Mouse (Mus musculus): Measurements from ENCODE around the gene Wdr64. TPM values are rescaled to one million over a fixed set of nuclear protein-coding genes. Genes with fewer than 3 reads are reported as not detected.

Gene Wdr64
- total and polyA plus RNA-seq, 3 experiments: 0.05 TPM; not detected in 2

DNA sequence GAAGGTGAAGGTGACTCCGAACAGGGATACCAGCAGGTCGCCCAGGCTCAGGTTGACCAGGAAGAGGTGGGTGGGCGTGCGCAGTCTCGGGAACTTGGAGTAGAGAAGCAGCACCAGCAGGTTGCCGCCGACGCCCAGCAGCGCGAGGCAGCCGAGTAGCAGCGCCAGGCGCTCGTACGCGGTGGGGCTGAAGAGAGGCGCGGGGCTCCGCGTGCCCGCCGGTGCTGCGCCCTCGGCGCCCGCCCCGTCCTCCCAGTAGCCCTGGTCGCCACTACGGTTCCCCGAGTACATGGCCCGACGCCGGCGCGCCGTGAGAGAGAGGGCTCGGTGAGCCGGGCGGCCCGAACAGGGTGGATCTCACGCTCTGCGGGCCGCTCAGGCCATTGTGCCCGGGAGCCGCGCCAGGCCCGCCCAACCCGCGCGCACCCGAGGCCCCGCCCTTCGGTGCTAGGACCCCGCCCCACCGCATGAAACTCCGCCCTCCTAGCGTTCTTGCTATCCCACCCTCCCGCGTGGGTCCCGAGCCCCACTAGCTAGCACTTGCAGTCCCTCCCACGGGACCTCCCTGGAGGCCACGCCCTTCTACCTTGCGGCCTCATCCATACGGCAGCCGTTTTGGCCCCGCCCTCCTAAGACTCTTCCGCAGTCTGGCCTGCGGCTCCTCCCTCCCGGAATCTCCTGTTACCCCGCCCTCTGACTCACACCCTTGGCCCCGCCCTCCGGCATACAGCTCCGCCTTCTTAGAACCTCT is 6.0 kb upstream of the Wdr64 start, which contains the start of the genes Opn3 and Chml:
Opn3 (minus strand) TSS at position 531 of the 751 bp plus-strand sequence.
Chml (minus strand) TSS at position 656 of the 751 bp plus-strand sequence.
- peak; percentile 94 for ATAC-seq (ENCODE audit: extremely low read depth, insufficient number of reproducible peaks, low FRiP score, poor library complexity, severe bottlenecking)
- Histone ChIP-seq H3K9me3 (replicated peaks) (no peaks in the 10 kb centered on the region), H3K4me1 (ENCODE audit: insufficient read depth, low read depth, low read length) (peaks cover 17% of the 10 kb centered on the region), H3K4me3 (ENCODE audit: low read depth, low read length) (peak within 1 kb of the TSS; percentile 91), H3K27me3 (ENCODE audit: insufficient read depth, low read length) (no peaks in the 10 kb centered on the region), H3K36me3 (replicated peaks) (peaks cover 11% of the 10 kb centered on the region)
- DNase-seq (ENCODE audit: low spot score): peak; percentile 93
- TF ChIP-seq CTCF (IDR thresholded peaks at IDR 0.05; ENCODE audit: low read depth, low read length): no peak
- no peak for TF ChIP-seq GATA1 (IDR thresholded peaks at IDR 0.05; ENCODE audit: borderline replicate concordance, low read length)
- TF ChIP-seq TAL1 (conservative IDR thresholded peaks at IDR 0.05; ENCODE audit: low read depth, low read length): no peak
- no peak for TF ChIP-seq POLR2AphosphoS5 (IDR thresholded peaks at IDR 0.05; ENCODE audit: insufficient replicate concordance, low read depth, low read length)
- TF ChIP-seq GATA2 (IDR thresholded peaks at IDR 0.05; ENCODE audit: borderline replicate concordance, low read depth, low read length): no peak

DNA sequence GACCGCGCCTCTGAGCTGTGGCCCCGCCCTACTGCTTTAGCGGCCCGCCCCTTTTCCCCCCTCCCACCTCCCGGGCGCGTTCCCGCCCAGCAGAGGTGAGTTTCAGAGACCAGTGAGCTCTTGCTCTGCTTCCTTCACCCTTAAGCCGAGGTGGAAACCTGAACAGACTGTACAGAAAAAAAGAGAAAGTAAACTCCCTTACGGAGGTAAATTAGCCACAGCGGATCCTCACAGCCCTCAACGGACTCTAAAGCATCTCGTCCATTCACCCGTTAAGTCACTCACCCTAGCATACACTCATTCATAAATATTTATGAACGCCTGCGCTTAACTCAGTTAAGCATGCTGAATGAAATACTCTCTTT is 5.4 kb upstream of the Wdr64 start:
- peaks cover 6% of the 10 kb centered on the region for H3K36me3 ChIP-seq (replicated peaks)
- TF ChIP-seq POLR2AphosphoS5 (IDR thresholded peaks at IDR 0.05; ENCODE audit: insufficient replicate concordance, low read depth, low read length) (no peak), CTCF (IDR thresholded peaks at IDR 0.05; ENCODE audit: low read depth, low read length) (no peak), GATA2 (IDR thresholded peaks at IDR 0.05; ENCODE audit: borderline replicate concordance, low read depth, low read length) (no peak), TAL1 (conservative IDR thresholded peaks at IDR 0.05; ENCODE audit: low read depth, low read length) (no peak), GATA1 (IDR thresholded peaks at IDR 0.05; ENCODE audit: borderline replicate concordance, low read length) (no peak)
- H3K27me3 ChIP-seq (ENCODE audit: insufficient read depth, low read length): no peaks in the 10 kb centered on the region
- H3K4me3 ChIP-seq (ENCODE audit: low read depth, low read length): peak overlapping the region; percentile 91
- ATAC-seq (ENCODE audit: extremely low read depth, insufficient number of reproducible peaks, low FRiP score, poor library complexity, severe bottlenecking) (peak; percentile 12; the same call in 1 of the 2 replicates), DNase-seq (ENCODE audit: low spot score) (no peak)
- no peaks in the 10 kb centered on the region for H3K9me3 ChIP-seq (replicated peaks)
- peaks cover 17% of the 10 kb centered on the region for H3K4me1 ChIP-seq (ENCODE audit: insufficient read depth, low read depth, low read length)

DNA sequence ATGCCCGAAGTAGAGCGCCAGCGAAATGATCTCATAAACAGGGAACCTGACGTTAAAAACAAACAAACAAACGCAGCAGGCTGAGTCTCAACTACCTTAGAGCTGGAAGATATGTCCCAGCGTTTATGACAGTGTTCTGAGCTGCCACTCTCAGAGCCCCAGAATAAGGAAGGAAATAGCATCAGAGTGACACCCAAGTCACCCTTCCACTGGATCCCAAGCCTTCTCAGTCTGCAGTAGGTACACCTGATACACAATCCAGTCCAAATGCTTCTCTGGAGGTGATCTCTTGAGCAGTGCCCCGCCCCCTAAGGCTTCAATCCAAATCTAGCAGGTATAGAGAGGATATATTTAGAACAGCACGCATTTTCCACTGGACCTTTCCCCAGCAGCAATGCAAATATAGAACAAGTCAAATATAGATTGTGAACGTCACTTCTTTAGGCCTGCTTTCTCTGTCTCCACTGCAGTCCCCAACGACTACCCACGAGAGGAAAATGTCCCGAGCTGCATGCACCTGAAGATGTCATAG is 4.9 kb upstream of the Wdr64 start:
- peak overlapping the region; percentile 91; the same call in 1 of the 2 replicates for H3K4me3 ChIP-seq (ENCODE audit: low read depth, low read length)
- peaks cover 3% of the 10 kb centered on the region for H3K36me3 ChIP-seq (replicated peaks)
- H3K4me1 ChIP-seq (ENCODE audit: insufficient read depth, low read depth, low read length): peaks cover 17% of the 10 kb centered on the region
- DNase-seq (ENCODE audit: low spot score) (no peak), ATAC-seq (ENCODE audit: extremely low read depth, insufficient number of reproducible peaks, low FRiP score, poor library complexity, severe bottlenecking) (no peak)
- H3K9me3 ChIP-seq (replicated peaks): no peaks in the 10 kb centered on the region
- H3K27me3 ChIP-seq (ENCODE audit: insufficient read depth, low read length): no peaks in the 10 kb centered on the region
- TF ChIP-seq GATA2 (IDR thresholded peaks at IDR 0.05; ENCODE audit: borderline replicate concordance, low read depth, low read length) (no peak), CTCF (IDR thresholded peaks at IDR 0.05; ENCODE audit: low read depth, low read length) (no peak), GATA1 (IDR thresholded peaks at IDR 0.05; ENCODE audit: borderline replicate concordance, low read length) (no peak), POLR2AphosphoS5 (IDR thresholded peaks at IDR 0.05; ENCODE audit: insufficient replicate concordance, low read depth, low read length) (no peak), TAL1 (conservative IDR thresholded peaks at IDR 0.05; ENCODE audit: low read depth, low read length) (no peak)

DNA sequence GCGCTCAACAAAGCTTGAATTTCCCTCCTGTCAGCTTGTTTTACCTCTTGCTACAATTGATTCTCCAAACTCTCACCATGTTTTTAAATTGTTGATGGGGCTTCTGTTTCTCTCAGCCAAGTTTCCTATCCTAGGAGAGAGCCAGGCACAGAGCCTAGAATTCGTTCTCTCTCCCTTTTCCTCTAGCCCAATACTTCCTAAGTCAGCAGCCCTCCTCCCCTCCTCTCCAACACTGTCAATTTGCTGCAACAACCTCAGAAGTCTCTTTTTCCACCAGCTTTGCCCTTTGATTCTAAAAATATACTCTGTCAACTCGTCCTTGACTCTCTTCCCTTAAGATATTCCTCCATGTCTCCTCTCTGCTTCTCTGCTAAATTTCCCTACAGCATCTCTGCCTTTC is 982 bp downstream of the Wdr64 start:
- DNase-seq (ENCODE audit: low spot score): no peak
- no peaks in the 10 kb centered on the region for H3K27me3 ChIP-seq (ENCODE audit: insufficient read depth, low read length)
- H3K36me3 ChIP-seq (replicated peaks): no peaks in the 10 kb centered on the region
- TF ChIP-seq TAL1 (conservative IDR thresholded peaks at IDR 0.05; ENCODE audit: low read depth, low read length): no peak
- H3K4me1 ChIP-seq (ENCODE audit: insufficient read depth, low read depth, low read length): no peaks in the 10 kb centered on the region
- no peaks in the 10 kb centered on the region for H3K9me3 ChIP-seq (replicated peaks)
- no peak overlapping the region for H3K4me3 ChIP-seq (ENCODE audit: low read depth, low read length)
- no peak for ATAC-seq (ENCODE audit: extremely low read depth, insufficient number of reproducible peaks, low FRiP score, poor library complexity, severe bottlenecking)

DNA sequence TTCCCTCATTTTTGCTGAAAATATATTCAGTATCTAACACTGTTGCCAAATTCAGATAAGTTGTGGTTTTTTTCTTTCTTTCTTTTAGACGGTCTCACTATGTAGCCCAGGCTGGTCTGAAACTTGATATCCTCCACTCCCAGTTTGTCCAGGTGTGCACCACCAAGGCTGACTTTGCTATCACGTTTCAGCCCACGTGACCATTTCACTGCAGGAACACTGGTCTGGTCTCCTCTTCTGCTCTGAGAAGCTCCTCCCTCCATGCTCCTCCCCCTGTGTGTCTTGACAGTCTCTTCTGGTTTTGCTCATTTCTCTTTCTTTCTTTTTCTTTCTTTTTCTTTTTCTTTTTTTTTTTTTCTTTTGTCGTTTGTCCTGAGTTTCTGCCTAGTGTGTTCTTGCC is 1.4 kb downstream of the Wdr64 start:
- DNase-seq (ENCODE audit: low spot score): no peak
- no peak for TF ChIP-seq POLR2AphosphoS5 (IDR thresholded peaks at IDR 0.05; ENCODE audit: insufficient replicate concordance, low read depth, low read length)
- TF ChIP-seq GATA1 (IDR thresholded peaks at IDR 0.05; ENCODE audit: borderline replicate concordance, low read length): no peak
- TF ChIP-seq TAL1 (conservative IDR thresholded peaks at IDR 0.05; ENCODE audit: low read depth, low read length): no peak
- no peak for TF ChIP-seq GATA2 (IDR thresholded peaks at IDR 0.05; ENCODE audit: borderline replicate concordance, low read depth, low read length)
- TF ChIP-seq CTCF (IDR thresholded peaks at IDR 0.05; ENCODE audit: low read depth, low read length): no peak
- no peaks in the 10 kb centered on the region for H3K4me1 ChIP-seq (ENCODE audit: insufficient read depth, low read depth, low read length)
- no peak for ATAC-seq (ENCODE audit: extremely low read depth, insufficient number of reproducible peaks, low FRiP score, poor library complexity, severe bottlenecking)
- H3K36me3 ChIP-seq (replicated peaks): no peaks in the 10 kb centered on the region
- no peaks in the 10 kb centered on the region for H3K27me3 ChIP-seq (ENCODE audit: insufficient read depth, low read length)
- no peaks in the 10 kb centered on the region for H3K9me3 ChIP-seq (replicated peaks)
- H3K4me3 ChIP-seq (ENCODE audit: low read depth, low read length): no peak overlapping the region

DNA sequence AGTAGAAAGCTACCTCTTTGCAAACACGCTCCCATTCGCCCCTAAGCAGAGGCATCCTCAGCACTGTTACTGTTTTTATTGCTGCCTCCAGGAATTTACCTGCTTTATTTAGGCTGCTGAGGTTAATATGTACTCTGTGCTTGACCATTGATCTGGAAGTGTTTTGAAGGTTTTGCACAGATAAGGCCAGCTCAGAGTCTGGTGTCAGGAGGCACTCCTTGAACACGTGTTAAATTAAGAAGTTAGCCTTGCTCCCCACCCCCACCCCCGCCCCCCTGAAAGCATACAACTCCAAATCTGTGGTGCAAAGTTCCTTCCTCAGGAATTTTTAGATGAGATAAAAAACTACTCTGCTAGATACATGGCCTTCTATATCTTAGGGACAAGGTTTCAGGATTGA is 2.8 kb downstream of the Wdr64 start:
- Histone ChIP-seq H3K36me3 (replicated peaks) (no peaks in the 10 kb centered on the region), H3K9me3 (replicated peaks) (no peaks in the 10 kb centered on the region), H3K4me3 (ENCODE audit: low read depth, low read length) (no peak overlapping the region), H3K4me1 (ENCODE audit: insufficient read depth, low read depth, low read length) (no peaks in the 10 kb centered on the region), H3K27me3 (ENCODE audit: insufficient read depth, low read length) (no peaks in the 10 kb centered on the region)
- TF ChIP-seq CTCF (IDR thresholded peaks at IDR 0.05; ENCODE audit: low read depth, low read length): no peak
- no peak for TF ChIP-seq POLR2AphosphoS5 (IDR thresholded peaks at IDR 0.05; ENCODE audit: insufficient replicate concordance, low read depth, low read length)
- no peak for TF ChIP-seq GATA1 (IDR thresholded peaks at IDR 0.05; ENCODE audit: borderline replicate concordance, low read length)
- TF ChIP-seq GATA2 (IDR thresholded peaks at IDR 0.05; ENCODE audit: borderline replicate concordance, low read depth, low read length): no peak
- TF ChIP-seq TAL1 (conservative IDR thresholded peaks at IDR 0.05; ENCODE audit: low read depth, low read length): no peak
- DNase-seq (ENCODE audit: low spot score): no peak
- ATAC-seq (ENCODE audit: extremely low read depth, insufficient number of reproducible peaks, low FRiP score, poor library complexity, severe bottlenecking): no peak

Data from G1E (cell line).